Mouse (Mus musculus): Measurements from ENCODE around the gene Ttc17.

The Ttc17 gene

GRCm38 (mm10) chr2:94301749-94302148, 104.7 kb downstream of the Ttc17 start:
- in situ Hi-C loops (cut with MboI; ENCODE audit: low sequenced_read_pairs), result no loop called here

GRCm38 (mm10) chr2:94297467-94297866, 109.0 kb downstream of the Ttc17 start:
- in situ Hi-C loops (cut with MboI; ENCODE audit: low sequenced_read_pairs), result no loop called here

- in situ Hi-C loops (cut with MboI; ENCODE audit: low sequenced_read_pairs), result no loop called here
Observed at GRCm38 (mm10) chr2:94290483-94290882, 116.0 kb downstream of the Ttc17 start.

GRCm38 (mm10) chr2:94289659-94290058, 116.8 kb downstream of the Ttc17 start:
- in situ Hi-C loops (cut with MboI; ENCODE audit: low sequenced_read_pairs), result loop anchor here (10.0 kb wide), 1 partner anchor 235 kb away; no protein-coding TSS in a partner anchor

- in situ Hi-C loops (cut with MboI; ENCODE audit: low sequenced_read_pairs), result loop anchor here (10.0 kb wide), 1 partner anchor 234 kb away; no protein-coding TSS in a partner anchor
Observed at GRCm38 (mm10) chr2:94289169-94289568, 117.3 kb downstream of the Ttc17 start.

- in situ Hi-C loops (cut with MboI; ENCODE audit: low sequenced_read_pairs), result loop anchor here (10.0 kb wide), 1 partner anchor 233 kb away; no protein-coding TSS in a partner anchor
Observed at GRCm38 (mm10) chr2:94288086-94288485, 118.4 kb downstream of the Ttc17 start.

GRCm38 (mm10) chr2:94287435-94287834, 119.1 kb downstream of the Ttc17 start:
- in situ Hi-C loops (cut with MboI; ENCODE audit: low sequenced_read_pairs), result loop anchor here (10.0 kb wide), 1 partner anchor 233 kb away; no protein-coding TSS in a partner anchor

- in situ Hi-C loops (cut with MboI; ENCODE audit: low sequenced_read_pairs), result loop anchor here (10.0 kb wide), 1 partner anchor 229 kb away; no protein-coding TSS in a partner anchor
Observed at GRCm38 (mm10) chr2:94283526-94283925, 123.0 kb downstream of the Ttc17 start.

GRCm38 (mm10) chr2:94279596-94279995, 126.9 kb downstream of the Ttc17 start:
- in situ Hi-C loops (cut with MboI; ENCODE audit: low sequenced_read_pairs), result no loop called here

GRCm38 (mm10) chr2:94276103-94276502, 130.4 kb downstream of the Ttc17 start:
- in situ Hi-C loops (cut with MboI; ENCODE audit: low sequenced_read_pairs), result no loop called here

GRCm38 (mm10) chr2:94275658-94276057, 130.8 kb downstream of the Ttc17 start:
- in situ Hi-C loops (cut with MboI; ENCODE audit: low sequenced_read_pairs), result no loop called here

- in situ Hi-C loops (cut with MboI; ENCODE audit: low sequenced_read_pairs), result no loop called here
Observed at GRCm38 (mm10) chr2:94273154-94274021, 133.1 kb downstream of the Ttc17 start.

- in situ Hi-C loops (cut with MboI; ENCODE audit: low sequenced_read_pairs), result no loop called here
Observed at GRCm38 (mm10) chr2:94271176-94271575, 135.3 kb downstream of the Ttc17 start.

- in situ Hi-C loops (cut with MboI; ENCODE audit: low sequenced_read_pairs), result no loop called here
Observed at GRCm38 (mm10) chr2:94268835-94269234, 137.7 kb downstream of the Ttc17 start.

- in situ Hi-C loops (cut with MboI; ENCODE audit: low sequenced_read_pairs), result no loop called here
Observed at GRCm38 (mm10) chr2:94267213-94267850, 139.2 kb downstream of the Ttc17 start.

- in situ Hi-C loops (cut with MboI; ENCODE audit: low sequenced_read_pairs), result no loop called here
Observed at GRCm38 (mm10) chr2:94266381-94267160, 139.9 kb downstream of the Ttc17 start.

GRCm38 (mm10) chr2:94265221-94266191, 141.0 kb downstream of the Ttc17 start:
- in situ Hi-C loops (cut with MboI; ENCODE audit: low sequenced_read_pairs), result no loop called here

- in situ Hi-C loops (cut with MboI; ENCODE audit: low sequenced_read_pairs), result no loop called here
Observed at GRCm38 (mm10) chr2:94264631-94265098, 141.8 kb downstream of the Ttc17 start.

- in situ Hi-C loops (cut with MboI; ENCODE audit: low sequenced_read_pairs), result no loop called here
Observed at GRCm38 (mm10) chr2:94264006-94264405, 142.5 kb downstream of the Ttc17 start.

- in situ Hi-C loops (cut with MboI; ENCODE audit: low sequenced_read_pairs), result no loop called here
Observed at GRCm38 (mm10) chr2:94263530-94263937, 143.0 kb downstream of the Ttc17 start.

All from CH12F3 (cell line).